Comparison of ENCODE assay signal across 8 mouse cellular contexts in the genomic region with DNA sequence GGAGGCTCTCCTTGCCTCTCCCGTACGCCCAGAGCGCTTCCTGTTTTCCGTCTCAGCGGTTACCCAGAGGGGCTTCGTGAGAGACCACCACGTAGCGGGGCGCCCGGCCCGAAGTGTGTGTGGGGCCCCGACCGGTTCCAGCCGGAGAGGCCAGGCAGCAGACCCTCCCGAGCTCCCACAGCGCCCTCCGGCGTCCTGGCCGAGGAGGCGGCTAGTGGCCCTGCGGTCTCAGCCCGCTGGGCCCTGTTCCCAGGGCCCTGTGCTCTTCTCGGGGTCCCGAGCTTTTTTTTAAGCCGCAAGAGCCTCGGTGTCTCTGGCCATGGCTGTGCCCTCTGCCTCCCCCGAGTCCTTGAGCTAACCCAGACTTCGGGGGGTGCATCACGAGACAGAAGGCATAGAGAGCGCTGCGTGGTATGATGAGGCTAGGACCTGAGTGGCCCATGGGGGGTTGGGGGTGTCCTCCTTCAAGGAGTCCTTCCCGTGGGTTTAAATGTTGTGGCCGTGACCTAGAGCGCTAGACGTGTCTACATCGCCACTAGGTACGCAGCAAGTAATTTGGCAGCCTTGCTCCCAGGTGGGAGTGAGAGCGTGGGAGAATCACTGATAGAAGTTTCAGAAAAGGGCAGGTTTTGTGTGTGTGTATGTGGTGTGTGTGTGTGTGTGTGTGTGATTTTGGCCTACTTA. TPM values are rescaled to one million over a fixed set of nuclear protein-coding genes. Genes with fewer than 3 reads are reported as not detected.
A peak's percentile ranks its signal among the peaks of the same experiment; 100 is the strongest.
DNase-seq lines count a peak whose midpoint lies in the region; ATAC-seq lines count a peak whose summit lies in the region.

No protein-coding gene starts in this region.

- peak; percentile 63 for DNase-seq in cerebellum, adult 9-10 months
- DNase-seq in cerebellum, adult 11 months: no peak
- peak; percentile 6 to 18 for DNase-seq in urinary bladder, adult 18-20 months (ENCODE audit: low spot score in 2 of 2)
- no peak for DNase-seq in urinary bladder, postnatal 10 days (ENCODE audit: low spot score)
- peak; percentile 31 to 70 for DNase-seq in gastrocnemius, postnatal 4 days (ENCODE audit: low spot score in 2 of 2)
- peak; percentile 25 for DNase-seq in layer of hippocampus, adult 9-11 months
- DNase-seq in lung, postnatal 10 days: peak; percentile 77

- no peaks in the 10 kb centered on the region for H3K36me3 ChIP-seq in stomach, embryonic 14.5 days (ENCODE audit: control insufficient read depth, insufficient read depth, low read length)

- H3K27me3 ChIP-seq in stomach, embryonic 14.5 days (ENCODE audit: control insufficient read depth, insufficient read depth, low read length): no peaks in the 10 kb centered on the region

- peak overlapping the region; percentile 92 for H3K4me2 ChIP-seq in stomach, embryonic 14.5 days (replicated peaks; ENCODE audit: low read depth, low read length)

- ATAC-seq in stomach, embryonic 14.5 days (ENCODE audit: insufficient number of reproducible peaks, insufficient read depth, low FRiP score, low read depth): peak; percentile 54

- under 1% methylated on average over 38 of the region's 38 CpGs for WGBS in stomach, embryonic 14.5 days

- H3K9me3 ChIP-seq in stomach, embryonic 14.5 days (ENCODE audit: control insufficient read depth, low read depth, low read length): no peaks in the 10 kb centered on the region

- peak overlapping the region; percentile 90 for H3K27ac ChIP-seq in stomach, embryonic 14.5 days (ENCODE audit: low read length)

- peak overlapping the region; percentile 95 for H3K9ac ChIP-seq in stomach, embryonic 14.5 days (replicated peaks; ENCODE audit: low read depth, low read length)

- peaks cover 12% of the 10 kb centered on the region for H3K4me1 ChIP-seq in stomach, embryonic 14.5 days (ENCODE audit: control insufficient read depth, insufficient read depth, low read length)

- peak overlapping the region; percentile 88 for H3K4me3 ChIP-seq in stomach, embryonic 14.5 days (ENCODE audit: low read depth, low read length)

RNA-seq across cellular contexts. Expression of a gene that starts 0.6 kb away (rescaled TPM):
- total RNA-seq in gastrocnemius, postnatal 4 days (2021): 10 to 100 TPM; 17.6 to 20.1 TPM
- 35.8 and 44.6 TPM in 2 replicates for polyA plus RNA-seq in stomach, embryonic 14.5 days (2014; fragmentation: Nextera tagmentation; extraction: Ambion mirVana)

RNA-seq across cellular contexts. Expression of a gene that starts 29.3 kb away (rescaled TPM):
- 100 to 1,000 TPM; 245 TPM for total RNA-seq in gastrocnemius, postnatal 4 days (2021)
- polyA plus RNA-seq in stomach, embryonic 14.5 days (2014; fragmentation: Nextera tagmentation; extraction: Ambion mirVana): 478 and 484 TPM in 2 replicates

Comparison
In these comparisons a context has a peak if more than half of its experiments do, and no peak if none do; other contexts are left out.
1. DNase-seq: peak in cerebellum, adult 9-10 months (single experiment), urinary bladder, adult 18-20 months (2 of 2), gastrocnemius, postnatal 4 days (2 of 2), layer of hippocampus, adult 9-11 months (single experiment) and lung, postnatal 10 days (single experiment); none in cerebellum, adult 11 months (single experiment) and urinary bladder, postnatal 10 days (single experiment).